Mouse (Mus musculus) bone marrow macrophage, adult 2 months (primary cell): Measurements from ENCODE around the gene Fgd6.

Experiments
- CTCF ChIP-seq: IDR thresholded peaks from 2 replicates; pipeline ENCODE4 v1.5.1; 2012; ENCODE audit warnings: low read depth, mild to moderate bottlenecking, low read length, moderate library complexity
- POLR2A ChIP-seq: IDR thresholded peaks from 2 replicates; pipeline ENCODE4 v1.6.1; 2012; ENCODE audit warnings: mild to moderate bottlenecking, low read depth, low read length, borderline replicate concordance

- TF ChIP-seq CTCF (no peak), POLR2A (no peak)
Observed at GRCm38 (mm10) chr10:94080740-94081139, 44.9 kb downstream of the Fgd6 start.
